8 mouse cellular contexts compared by ENCODE assay signal in the genomic region with DNA sequence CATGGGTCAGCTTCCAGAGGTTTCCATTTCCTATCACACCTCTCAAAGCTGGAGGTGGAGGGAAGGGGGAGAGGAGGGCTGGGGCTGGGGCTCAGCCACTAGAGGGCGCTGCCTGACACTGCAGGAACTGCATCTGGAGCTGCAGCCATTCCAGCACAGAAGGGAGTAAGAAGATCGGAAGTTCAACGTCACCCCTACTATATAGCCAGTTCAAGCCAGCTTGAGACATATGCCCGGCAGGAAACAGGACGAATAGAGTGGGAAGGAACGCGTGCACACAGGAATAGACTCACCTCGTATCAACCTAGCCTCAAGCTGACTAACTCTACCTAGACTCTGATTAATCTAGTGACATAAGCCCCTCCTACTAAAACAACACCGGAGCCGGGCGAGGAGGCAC. TPM values are rescaled to one million over a fixed set of nuclear protein-coding genes. Genes with fewer than 3 reads are reported as not detected.
A peak's percentile ranks its signal among the peaks of the same experiment; 100 is the strongest.
DNase-seq lines count a peak whose midpoint lies in the region; ATAC-seq and TF ChIP-seq lines count a peak whose summit lies in the region.

No protein-coding gene starts in this region.

- H3K4me3 ChIP-seq in G1E (ENCODE audit: low read depth, low read length) = no peak overlapping the region
- no peak overlapping the region for H3K4me3 ChIP-seq in kidney, postnatal 0 days (replicated peaks; ENCODE audit: low read depth, low read length)
- H3K4me3 ChIP-seq in lung, embryonic 14.5 days (ENCODE audit: low read depth, low read length) = no peak overlapping the region

- no peak overlapping the region for H3K4me2 ChIP-seq in kidney, postnatal 0 days (ENCODE audit: low read length)
- H3K4me2 ChIP-seq in lung, embryonic 14.5 days = no peak overlapping the region

- H3K36me3 ChIP-seq in G1E (replicated peaks) = no peaks in the 10 kb centered on the region
- no peaks in the 10 kb centered on the region for H3K36me3 ChIP-seq in kidney, postnatal 0 days (ENCODE audit: insufficient read depth, low read length)
- H3K36me3 ChIP-seq in lung, embryonic 14.5 days (ENCODE audit: insufficient read depth) = no peaks in the 10 kb centered on the region

- peaks cover 10% of the 10 kb centered on the region for H3K4me1 ChIP-seq in G1E (ENCODE audit: insufficient read depth, low read depth, low read length)
- H3K4me1 ChIP-seq in kidney, postnatal 0 days (replicated peaks; ENCODE audit: insufficient read depth, low read length) = no peaks in the 10 kb centered on the region
- H3K4me1 ChIP-seq in lung, embryonic 14.5 days (ENCODE audit: insufficient read depth) = no peaks in the 10 kb centered on the region

- peak; percentile 84 for TF ChIP-seq CTCF in G1E (IDR thresholded peaks at IDR 0.05; ENCODE audit: low read depth, low read length)
- peak; percentile 82 for TF ChIP-seq CTCF in kidney, postnatal 0 days (IDR thresholded peaks at IDR 0.05; ENCODE audit: low read depth)
- TF ChIP-seq CTCF in lung, embryonic 14.5 days (IDR thresholded peaks at IDR 0.05; ENCODE audit: low read depth) = peak; percentile 83

- H3K27me3 ChIP-seq in G1E (ENCODE audit: insufficient read depth, low read length) = peaks cover 14% of the 10 kb centered on the region
- H3K27me3 ChIP-seq in kidney, postnatal 0 days (ENCODE audit: insufficient read depth, low read length) = no peaks in the 10 kb centered on the region
- H3K27me3 ChIP-seq in lung, embryonic 14.5 days (ENCODE audit: insufficient read depth, low read length) = no peaks in the 10 kb centered on the region

- DNase-seq in B cell, adult 2 months = peak; percentile 79
- peak; percentile 63 for DNase-seq in G1E (ENCODE audit: low spot score)
- peak; percentile 48 for DNase-seq in cerebellum, adult 8-10 months
- DNase-seq in heart, adult 18-20 months = peak; percentile 79 to 84
- peak; percentile 71 for DNase-seq in kidney, postnatal 0 days (ENCODE audit: low spot score)
- DNase-seq in lung, embryonic 14.5 days = peak; percentile 83
- peak; percentile 63 for DNase-seq in right cerebral cortex, postnatal 4 days
- peak; percentile 52 to 77 for DNase-seq in urinary bladder, postnatal 4 days (ENCODE audit: low spot score in 2 of 2)

- WGBS in kidney, postnatal 0 days = 26% methylated on average over 11 of the region's 11 CpGs
- WGBS in lung, embryonic 14.5 days = 28% methylated on average over 11 of the region's 11 CpGs

- H3K27ac ChIP-seq in kidney, postnatal 0 days = no peak overlapping the region
- H3K27ac ChIP-seq in lung, embryonic 14.5 days (ENCODE audit: low read depth) = no peak overlapping the region

- peaks cover 3% of the 10 kb centered on the region; the same call in 1 of the 2 replicates for H3K9me3 ChIP-seq in G1E (replicated peaks)
- no peaks in the 10 kb centered on the region for H3K9me3 ChIP-seq in kidney, postnatal 0 days (replicated peaks; ENCODE audit: low read length)
- H3K9me3 ChIP-seq in lung, embryonic 14.5 days (ENCODE audit: low read depth, low read length) = no peaks in the 10 kb centered on the region

- peak; percentile 49; the same call in 1 of the 2 replicates for ATAC-seq in G1E (ENCODE audit: extremely low read depth, insufficient number of reproducible peaks, low FRiP score, poor library complexity, severe bottlenecking)
- no peak for ATAC-seq in kidney, postnatal 0 days (replicated peaks; ENCODE audit: low FRiP score, low read depth)
- peak; percentile 54; the same call in 1 of the 2 replicates for ATAC-seq in lung, embryonic 14.5 days (ENCODE audit: insufficient read depth)

- H3K9ac ChIP-seq in kidney, postnatal 0 days (ENCODE audit: low read depth, low read length) = no peak overlapping the region
- no peak overlapping the region for H3K9ac ChIP-seq in lung, embryonic 14.5 days

RNA-seq across cellular contexts. Expression of a gene that starts 11.2 kb away (rescaled TPM):
- not detected in 2 replicates for total RNA-seq in G1E (2014; fragmentation: Nextera tagmentation)
- total RNA-seq in G1E (2017) = 0.05 and 0.17 TPM in 2 replicates
- 0.02 TPM in 1 of 2 replicates, not detected in the other for polyA plus RNA-seq in G1E (2012)
- total RNA-seq in heart, adult 18-20 months (2021) = 1 to 10 TPM; 7.2 to 7.7 TPM
- polyA plus RNA-seq in kidney, postnatal 0 days (2015; fragmentation: Nextera tagmentation; extraction: Ambion mirVana) = 9.5 and 11.6 TPM in 2 replicates
- polyA plus RNA-seq in lung, embryonic 14.5 days (2014; fragmentation: Nextera tagmentation; extraction: Ambion mirVana) = 6.8 and 7.0 TPM in 2 replicates

RNA-seq across cellular contexts. Expression of a gene that starts 20.3 kb away (rescaled TPM):
- total RNA-seq in G1E (2014; fragmentation: Nextera tagmentation) = 325 and 337 TPM in 2 replicates
- 210 and 243 TPM in 2 replicates for total RNA-seq in G1E (2017)
- polyA plus RNA-seq in G1E (2012) = 1,716 and 1,825 TPM in 2 replicates
- total RNA-seq in heart, adult 18-20 months (2021) = 100 to 1,000 TPM; 475 to 528 TPM
- 625 and 668 TPM in 2 replicates for polyA plus RNA-seq in kidney, postnatal 0 days (2015; fragmentation: Nextera tagmentation; extraction: Ambion mirVana)
- 705 and 755 TPM in 2 replicates for polyA plus RNA-seq in lung, embryonic 14.5 days (2014; fragmentation: Nextera tagmentation; extraction: Ambion mirVana)

RNA-seq across cellular contexts. Expression of a gene that starts 49.4 kb away (rescaled TPM):
- total RNA-seq in G1E (2014; fragmentation: Nextera tagmentation) = 14.7 and 26.3 TPM in 2 replicates
- 61.5 and 69.3 TPM in 2 replicates for total RNA-seq in G1E (2017)
- polyA plus RNA-seq in G1E (2012) = 29.8 and 34.5 TPM in 2 replicates
- 100 to 1,000 TPM in 1 of 2 experiments, 10 to 100 TPM in 1; 95.7 to 123 TPM for total RNA-seq in heart, adult 18-20 months (2021)
- polyA plus RNA-seq in kidney, postnatal 0 days (2015; fragmentation: Nextera tagmentation; extraction: Ambion mirVana) = 89.3 and 92.2 TPM in 2 replicates
- 67.1 and 70.9 TPM in 2 replicates for polyA plus RNA-seq in lung, embryonic 14.5 days (2014; fragmentation: Nextera tagmentation; extraction: Ambion mirVana)
